Mouse (Mus musculus) liver, postnatal 0 days (tissue): ENCODE results near the gene Gm33543. TPM values are rescaled to one million over a fixed set of nuclear protein-coding genes. Genes with fewer than 3 reads are reported as not detected.

ENCODE experiments used
- ATAC-seq: fragments of 200-750 bp; cut with Nextera tagmentation; 2 replicates; pipeline ENCODE4 v1.8.0; 2017; ENCODE audit warnings: mild to moderate bottlenecking, moderate library complexity
- DNase-seq: peaks from one replicate; pipeline ENCODE4 v3.0.0-alpha.2; 2016
- H3K27ac ChIP-seq: fragments of 300-500 bp; sonication (generic); 2 replicates; pipeline ENCODE4 v1.5.1; 2014; ENCODE audit warnings: antibody characterized with exemption, moderate library complexity, mild to moderate bottlenecking, low read depth
- H3K27me3 ChIP-seq: fragments of 300-500 bp; sonication (generic); 2 replicates; pipeline ENCODE4 v1.6.1; 2014; ENCODE audit warnings: low read length, control low read depth, mixed read lengths; ENCODE audit not compliant: insufficient read depth
- H3K36me3 ChIP-seq: fragments of 300-500 bp; sonication (generic); replicated peaks from 2 replicates; pipeline ENCODE4 v1.6.1; 2014; ENCODE audit warnings: mild to moderate bottlenecking, control low read depth, low read length, moderate library complexity, mixed read lengths; ENCODE audit not compliant: insufficient read depth
- H3K4me1 ChIP-seq: fragments of 300-500 bp; sonication (generic); 2 replicates; pipeline ENCODE4 v1.6.1; 2014; ENCODE audit warnings: antibody characterized with exemption, mild to moderate bottlenecking, control low read depth; ENCODE audit not compliant: insufficient read depth
- H3K4me2 ChIP-seq: fragments of 300-500 bp; sonication (generic); 2 replicates; pipeline ENCODE4 v1.6.1; 2014; ENCODE audit warnings: low read depth, mild to moderate bottlenecking, low read length, moderate library complexity, mixed read lengths
- H3K4me3 ChIP-seq: fragments of 300-500 bp; sonication (generic); 2 replicates; pipeline ENCODE4 v1.5.1; 2014; ENCODE audit warnings: low read depth, low read length
- H3K9ac ChIP-seq: fragments of 300-500 bp; sonication (generic); replicated peaks from 2 replicates; pipeline ENCODE4 v1.6.1; 2014; ENCODE audit warnings: mild to moderate bottlenecking, moderate library complexity
- H3K9me3 ChIP-seq: fragments of 300-500 bp; sonication (generic); 2 replicates; pipeline ENCODE4 v1.6.1; 2016; ENCODE audit warnings: mild to moderate bottlenecking, control low read depth, low read length, mixed read lengths
- CTCF ChIP-seq: sonication (generic); IDR thresholded peaks from 2 replicates; pipeline ENCODE4 v1.5.1; 2016; ENCODE audit warnings: antibody characterized with exemption, low read depth
- EP300 ChIP-seq: IDR thresholded peaks from 2 replicates; pipeline ENCODE4 v1.6.1; 2016; ENCODE audit warnings: antibody characterized with exemption, low read depth, mild to moderate bottlenecking
- WGBS: fragments of 180-500 bp; shearing (Covaris S2); extraction: QIAGEN DNeasy Blood & Tissue Kit; methylation state at CpG from one replicate; pipeline ENCODE4 v1.1.7; 2014; ENCODE audit not compliant: insufficient replicate concordance; 5-methylcytosine and 5-hydroxymethylcytosine counted together
- polyA plus RNA-seq: library from polyadenylated mRNA; unstranded; fragments of >200 nt; fragmentation: Nextera tagmentation; extraction: Ambion mirVana; gene quantifications from 2 replicates; pipeline ENCODE4 v1.2.1, GENCODE M21; 2015

The Gm33543 gene
- polyA plus RNA-seq, 1 experiment from 2014 or later, result 1.2 TPM

DNA sequence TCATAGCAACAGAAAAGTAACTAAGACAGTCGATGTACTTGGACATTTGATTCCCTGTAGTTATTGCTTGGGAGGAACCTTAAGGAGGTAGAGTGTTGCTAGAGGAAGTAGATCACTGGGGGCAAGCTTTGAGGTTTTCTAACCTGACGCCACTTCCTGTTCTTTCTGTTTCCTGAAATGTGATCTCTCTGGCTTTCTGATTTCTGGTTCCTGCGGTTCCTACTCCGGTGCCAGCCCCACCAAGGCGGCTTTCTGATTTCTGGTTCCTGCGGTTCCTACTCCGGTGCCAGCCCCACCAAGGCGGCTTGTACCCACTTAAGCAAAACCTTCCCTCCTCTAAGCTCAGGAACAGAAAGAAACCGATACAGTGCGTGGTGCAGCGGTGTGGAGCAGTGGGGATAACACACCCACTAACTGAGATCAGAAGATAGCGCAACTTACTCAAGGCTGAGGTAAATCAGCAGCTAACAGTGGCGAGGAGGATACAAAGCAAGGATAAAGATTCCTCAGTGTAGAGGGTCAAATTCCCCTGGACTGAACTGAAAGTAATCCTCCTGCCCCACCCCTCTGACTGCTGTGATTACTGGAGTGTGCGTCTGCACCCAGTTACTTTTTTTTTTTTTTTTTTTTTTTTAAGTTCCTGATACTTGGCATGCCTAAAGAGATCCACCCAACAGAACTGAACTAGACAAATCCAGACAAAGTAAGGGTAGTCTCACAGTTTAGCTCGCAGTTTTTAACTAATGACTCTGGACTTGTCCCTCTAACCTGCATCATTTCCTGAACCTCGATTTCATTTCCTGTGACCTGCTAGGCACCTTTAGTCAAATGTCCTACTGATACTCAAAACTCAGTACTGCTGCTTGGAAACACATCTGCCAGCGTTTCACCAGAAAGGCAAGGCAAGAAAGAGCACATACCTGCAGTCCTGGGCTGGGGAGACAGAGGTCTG is 37.5 kb upstream of the Gm33543 start:
- no peak for ATAC-seq
- Histone ChIP-seq H3K27me3 (no peaks in the 10 kb centered on the region), H3K4me3 (peak overlapping the region; percentile 33), H3K4me2 (peak overlapping the region; percentile 29), H3K27ac (peak overlapping the region; percentile 57), H3K9me3 (no peaks in the 10 kb centered on the region; the same call in 1 of the 2 replicates), H3K36me3 (no peaks in the 10 kb centered on the region), H3K9ac (no peak overlapping the region), H3K4me1 (no peaks in the 10 kb centered on the region)
- TF ChIP-seq EP300 (no peak), CTCF (no peak)
- DNase-seq, result no peak
- 55% methylated on average over 17 of the region's 17 CpGs for WGBS

DNA sequence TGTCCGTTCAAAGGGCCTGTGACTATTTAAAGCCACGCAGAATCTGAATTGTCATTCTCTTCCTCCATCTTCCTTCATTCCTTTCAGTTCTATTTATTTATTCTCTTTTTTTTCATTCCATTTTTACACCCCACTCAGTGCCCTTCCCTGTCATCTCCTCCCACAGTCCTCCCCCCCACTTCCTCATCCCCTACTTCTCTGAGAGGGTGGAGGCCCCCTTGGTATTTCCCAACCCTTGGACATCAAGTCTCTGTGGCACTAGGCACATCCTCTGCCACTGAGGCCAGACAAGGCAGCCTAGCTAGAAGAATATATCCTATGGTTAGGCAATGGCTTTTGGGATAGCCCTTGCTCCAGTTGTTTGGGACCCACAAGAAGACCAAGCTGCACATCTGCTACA is 28.1 kb upstream of the Gm33543 start:
- no peaks in the 10 kb centered on the region for H3K4me1 ChIP-seq
- H3K4me3 ChIP-seq, result no peak overlapping the region
- 71% methylated on average over 2 of the region's 2 CpGs for WGBS
- no peaks in the 10 kb centered on the region for H3K36me3 ChIP-seq
- H3K4me2 ChIP-seq, result no peak overlapping the region
- no peak for ATAC-seq
- DNase-seq, result peak; percentile 8
- H3K9me3 ChIP-seq, result no peaks in the 10 kb centered on the region
- TF ChIP-seq EP300, result no peak
- TF ChIP-seq CTCF, result no peak
- H3K27ac ChIP-seq, result no peak overlapping the region
- H3K27me3 ChIP-seq, result no peaks in the 10 kb centered on the region
- H3K9ac ChIP-seq, result no peak overlapping the region

- Histone ChIP-seq H3K9ac (no peak overlapping the region), H3K36me3 (no peaks in the 10 kb centered on the region), H3K4me1 (no peaks in the 10 kb centered on the region), H3K9me3 (no peaks in the 10 kb centered on the region), H3K27ac (no peak overlapping the region), H3K4me3 (no peak overlapping the region), H3K4me2 (no peak overlapping the region), H3K27me3 (no peaks in the 10 kb centered on the region)
- WGBS, result 75% methylated on average over 6 of the region's 6 CpGs
- ATAC-seq (no peak), DNase-seq (peak; percentile 2)
- TF ChIP-seq EP300 (no peak), CTCF (no peak)
Measured at GRCm38 (mm10) chr10:95868348-95868747, 25.6 kb upstream of the Gm33543 start.

DNA sequence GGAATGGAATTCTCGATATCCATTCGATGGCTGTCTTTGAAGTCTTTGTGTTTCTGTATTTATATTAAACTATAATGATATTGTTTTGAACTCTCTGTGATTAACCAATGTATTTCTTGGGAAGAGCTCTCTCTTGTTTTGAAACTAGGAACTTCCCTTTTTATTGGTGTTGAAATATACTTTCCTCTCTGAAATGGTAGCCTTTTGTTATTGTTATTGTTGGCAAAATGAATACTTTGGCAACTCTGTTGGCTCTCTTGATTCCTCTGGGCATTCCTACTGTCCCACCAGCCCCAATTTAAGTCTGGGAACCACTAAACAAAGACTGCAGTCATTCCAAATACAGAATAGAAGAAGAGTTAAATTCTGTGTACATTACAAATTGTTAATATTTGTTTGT is 24.9 kb upstream of the Gm33543 start:
- Histone ChIP-seq H3K36me3 (no peaks in the 10 kb centered on the region), H3K27ac (no peak overlapping the region), H3K4me3 (no peak overlapping the region), H3K4me2 (no peak overlapping the region), H3K9ac (no peak overlapping the region), H3K4me1 (no peaks in the 10 kb centered on the region), H3K9me3 (no peaks in the 10 kb centered on the region), H3K27me3 (no peaks in the 10 kb centered on the region)
- 85% methylated on average over 2 of the region's 2 CpGs for WGBS
- DNase-seq (peak; percentile 1), ATAC-seq (no peak)
- TF ChIP-seq EP300 (no peak), CTCF (no peak)

- H3K4me3 ChIP-seq, result no peak overlapping the region
- H3K4me2 ChIP-seq, result no peak overlapping the region
- 65% methylated on average over 11 of the region's 11 CpGs for WGBS
- no peaks in the 10 kb centered on the region for H3K36me3 ChIP-seq
- no peak for TF ChIP-seq CTCF
- TF ChIP-seq EP300, result no peak
- no peaks in the 10 kb centered on the region for H3K9me3 ChIP-seq
- peak; percentile 11 for DNase-seq
- H3K27ac ChIP-seq, result no peak overlapping the region
- H3K9ac ChIP-seq, result no peak overlapping the region
- no peaks in the 10 kb centered on the region for H3K27me3 ChIP-seq
- H3K4me1 ChIP-seq, result no peaks in the 10 kb centered on the region
- no peak for ATAC-seq
Measured at GRCm38 (mm10) chr10:95864349-95865124, 21.8 kb upstream of the Gm33543 start.

GRCm38 (mm10) chr10:95862664-95863063 is 19.9 kb upstream of the Gm33543 start:
- no peaks in the 10 kb centered on the region for H3K27me3 ChIP-seq
- H3K4me1 ChIP-seq, result no peaks in the 10 kb centered on the region
- no peak for TF ChIP-seq CTCF
- no peak for TF ChIP-seq EP300
- H3K4me2 ChIP-seq, result no peak overlapping the region
- H3K4me3 ChIP-seq, result no peak overlapping the region
- 64% methylated on average over 3 of the region's 3 CpGs for WGBS
- no peak overlapping the region for H3K9ac ChIP-seq
- no peaks in the 10 kb centered on the region for H3K36me3 ChIP-seq
- no peak overlapping the region for H3K27ac ChIP-seq
- ATAC-seq (no peak), DNase-seq (peak; percentile 1)
- H3K9me3 ChIP-seq, result no peaks in the 10 kb centered on the region
